Mouse (Mus musculus) erythroid progenitor cell, adult 5-6 weeks (primary cell): ENCODE data around the gene Pik3ap1. TPM values are rescaled to one million over a fixed set of nuclear protein-coding genes. Genes with fewer than 3 reads are reported as not detected.
"Not testable (repeated sequence)": the region's sequence is repeated elsewhere in the genome, so short reads cannot be mapped to it uniquely, and the experiment has no call there.

Experiments
- ATAC-seq: replicated peaks from 2 replicates; pipeline ENCODE4 v1.8.0; 2016; ENCODE audit warnings: moderate number of reproducible peaks, mild to moderate bottlenecking, moderate TSS enrichment, inconsistent platforms; ENCODE audit not compliant: poor library complexity, low FRiP score, severe bottlenecking
- total RNA-seq, 2 experiments: library from RNA; stranded (forward) in 1 of 2; stranded (reverse) in 1 of 2; fragments of 150-400 nt in 1 of 2; fragments of 186-747, 209-891 nt in 1 of 2; gene quantifications; 2 replicates each; pipeline versions ENCODE4 v1.2.3 to v1.2.4; 2015 to 2017; ENCODE audit warnings: low replicate concordance in 2 of 2

Gene Pik3ap1
- total RNA-seq, 2 experiments from 2014 or later, result 9.6 to 13.8 TPM

- no peak for ATAC-seq
Measured at GRCm38 (mm10) chr19:41338379-41338778, 46.5 kb downstream of the Pik3ap1 start.

GRCm38 (mm10) chr19:41335721-41336120, 49.2 kb downstream of the Pik3ap1 start:
- ATAC-seq, result no peak

GRCm38 (mm10) chr19:41332986-41333385, 51.9 kb downstream of the Pik3ap1 start:
- no peak for ATAC-seq

- no peak for ATAC-seq
Measured at GRCm38 (mm10) chr19:41332228-41332627, 52.7 kb downstream of the Pik3ap1 start.

- no peak for ATAC-seq
Measured at GRCm38 (mm10) chr19:41330401-41330800, 54.5 kb downstream of the Pik3ap1 start.

- ATAC-seq, result no peak
Measured at GRCm38 (mm10) chr19:41329961-41330360, 54.9 kb downstream of the Pik3ap1 start.

- ATAC-seq, result no peak
Measured at GRCm38 (mm10) chr19:41328743-41329142, 56.2 kb downstream of the Pik3ap1 start.

- ATAC-seq, result no peak
Measured at GRCm38 (mm10) chr19:41323813-41324212, 61.1 kb downstream of the Pik3ap1 start.

GRCm38 (mm10) chr19:41323125-41323524, 61.8 kb downstream of the Pik3ap1 start:
- no peak for ATAC-seq

GRCm38 (mm10) chr19:41321149-41321548, 63.8 kb downstream of the Pik3ap1 start:
- no peak for ATAC-seq

- ATAC-seq, result no peak
Measured at GRCm38 (mm10) chr19:41317315-41318095, 67.4 kb downstream of the Pik3ap1 start.

GRCm38 (mm10) chr19:41314696-41315095, 70.2 kb downstream of the Pik3ap1 start:
- ATAC-seq, result no peak

- no peak for ATAC-seq
Measured at GRCm38 (mm10) chr19:41313663-41314062, 71.2 kb downstream of the Pik3ap1 start.

GRCm38 (mm10) chr19:41312587-41312986, 72.3 kb downstream of the Pik3ap1 start:
- not testable (repeated sequence) for ATAC-seq

- ATAC-seq, result no peak
Measured at GRCm38 (mm10) chr19:41312027-41312426, 72.9 kb downstream of the Pik3ap1 start.

- no peak for ATAC-seq
Measured at GRCm38 (mm10) chr19:41310971-41311703, 73.8 kb downstream of the Pik3ap1 start.

GRCm38 (mm10) chr19:41303933-41304332, 81.0 kb downstream of the Pik3ap1 start:
- no peak for ATAC-seq

GRCm38 (mm10) chr19:41303433-41303832, 81.5 kb downstream of the Pik3ap1 start:
- ATAC-seq, result no peak

GRCm38 (mm10) chr19:41301856-41302255, 83.0 kb downstream of the Pik3ap1 start:
- no peak for ATAC-seq

GRCm38 (mm10) chr19:41299446-41299845, 85.5 kb downstream of the Pik3ap1 start:
- no peak for ATAC-seq

- ATAC-seq, result no peak
Measured at GRCm38 (mm10) chr19:41290952-41291619, 93.8 kb downstream of the Pik3ap1 start.
